Mouse (Mus musculus): ENCODE measurements around the gene Tubgcp6. TPM values are rescaled to one million over a fixed set of nuclear protein-coding genes. Genes with fewer than 3 reads are reported as not detected.

Gene Tubgcp6
- 33.3 and 36.4 TPM in 2 replicates for polyA plus RNA-seq (2012)

GRCm38 (mm10) chr15:89122649-89123366 lies at the start of gene Tubgcp6:
Gene Tubgcp6, minus strand, starts transcription at chr15:89123112.

GRCm38 (mm10) chr15:89149271-89150040 lies 26.5 kb upstream of the Tubgcp6 start, which contains the start of gene Mapk11:
Gene Mapk11, minus strand, starts transcription at chr15:89149628.

GRCm38 (mm10) chr15:89140659-89141252 lies 17.8 kb upstream of the Tubgcp6 start, which contains the start of gene Mapk12:
Gene Mapk12, minus strand, starts transcription at chr15:89140703.

GRCm38 (mm10) chr15:89128382-89129350 lies 5.8 kb upstream of the Tubgcp6 start, which contains the start of gene Hdac10:
Gene Hdac10, minus strand, starts transcription at chr15:89128700.

GRCm38 (mm10) chr15:89088607-89089247 lies 34.2 kb downstream of the Tubgcp6 start, which contains the start of gene Selenoo:
Gene Selenoo, plus strand, starts transcription at chr15:89089084.

GRCm38 (mm10) chr15:89074613-89075477 lies 48.1 kb downstream of the Tubgcp6 start, which contains the start of gene Trabd:
Gene Trabd, plus strand, starts transcription at chr15:89075124.

GRCm38 (mm10) chr15:89059161-89059931 lies 63.6 kb downstream of the Tubgcp6 start, which contains the start of gene Panx2:
Gene Panx2, plus strand, starts transcription at chr15:89059734.

Other genes starting within 250 kb of the Tubgcp6 start
- gene Ttll8, start 168.7 kb downstream of the Tubgcp6 start, polyA plus RNA-seq (2012), result not detected in 2 replicates
- not detected in 2 replicates for gene Mlc1, start 144.1 kb downstream of the Tubgcp6 start, polyA plus RNA-seq (2012)
- not detected in 2 replicates for gene Mov10l1, start 140.2 kb downstream of the Tubgcp6 start, polyA plus RNA-seq (2012)
- gene Panx2, start 63.4 kb downstream of the Tubgcp6 start, polyA plus RNA-seq (2012), result 0.14 and 0.18 TPM in 2 replicates
- 97.3 and 104 TPM in 2 replicates for gene Trabd, start 48.0 kb downstream of the Tubgcp6 start, polyA plus RNA-seq (2012)
- 6.0 and 7.7 TPM in 2 replicates for gene Selenoo, start 34.0 kb downstream of the Tubgcp6 start, polyA plus RNA-seq (2012)
- 16.0 and 20.5 TPM in 2 replicates for gene Hdac10, start 5.6 kb upstream of the Tubgcp6 start, polyA plus RNA-seq (2012)
- 0.10 TPM in 1 of 2 replicates, not detected in the other for gene Mapk12, start 17.6 kb upstream of the Tubgcp6 start, polyA plus RNA-seq (2012)
- 0.28 and 0.48 TPM in 2 replicates for gene Mapk11, start 26.5 kb upstream of the Tubgcp6 start, polyA plus RNA-seq (2012)
- gene Plxnb2, start 57.7 kb upstream of the Tubgcp6 start, polyA plus RNA-seq (2012), result 38.5 and 40.7 TPM in 2 replicates
- 10.1 and 11.8 TPM in 2 replicates for gene Dennd6b, start 73.4 kb upstream of the Tubgcp6 start, polyA plus RNA-seq (2012)
- 47.6 and 60.3 TPM in 2 replicates for gene Ppp6r2, start 88.4 kb upstream of the Tubgcp6 start, polyA plus RNA-seq (2012)
- 172 and 230 TPM in 2 replicates for gene Sbf1, start 192.2 kb upstream of the Tubgcp6 start, polyA plus RNA-seq (2012)
- not detected in 2 replicates for gene Adm2, start 199.6 kb upstream of the Tubgcp6 start, polyA plus RNA-seq (2012)
- not detected in 2 replicates for gene Miox, start 211.3 kb upstream of the Tubgcp6 start, polyA plus RNA-seq (2012)
- gene Lmf2, start 232.5 kb upstream of the Tubgcp6 start, polyA plus RNA-seq (2012), result 139 and 151 TPM in 2 replicates
- gene Ncaph2, start 232.6 kb upstream of the Tubgcp6 start, polyA plus RNA-seq (2012), result 63.0 and 78.6 TPM in 2 replicates

All from megakaryocyte-erythroid progenitor cell, adult 5 weeks (primary cell).